In the genomic region with DNA sequence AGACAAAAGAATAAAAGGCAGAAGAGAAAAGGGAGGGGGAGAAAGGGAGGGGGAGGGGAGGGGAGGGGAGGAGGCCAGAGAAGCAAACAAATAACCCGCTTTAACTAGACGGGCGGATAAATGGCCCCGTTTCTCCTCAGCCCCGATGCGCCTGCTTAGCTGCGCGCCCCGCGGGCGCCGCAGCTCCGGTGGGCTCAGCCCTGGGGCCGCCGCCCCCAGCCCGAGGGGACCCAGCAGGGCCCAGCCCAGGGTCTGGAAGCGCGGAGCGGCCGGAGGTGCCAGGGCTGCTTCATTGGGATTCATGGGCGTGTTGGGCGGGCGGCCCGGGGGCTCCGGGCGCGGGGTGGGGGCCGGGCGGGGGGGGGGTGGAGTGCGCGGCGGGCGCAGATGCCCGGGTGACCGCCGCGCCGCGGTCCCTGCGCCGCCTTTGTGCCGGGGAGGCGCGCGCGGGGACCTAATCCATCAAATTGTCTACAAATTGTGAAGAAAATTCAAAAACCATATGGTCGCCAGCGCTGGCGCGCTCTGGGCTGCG, we compare ENCODE assay signal across 9 mouse cellular contexts. TPM values are rescaled to one million over a fixed set of nuclear protein-coding genes. Genes with fewer than 3 reads are reported as not detected.
DNase-seq lines count a peak whose midpoint lies in the region; ATAC-seq and TF ChIP-seq lines count a peak whose summit lies in the region.
"Had no signal": no experiment of that assay in that cellular context is flagged by ENCODE, and none has a peak within 500 bp of the region (broad histone marks: within the 10 kb centered on the region; RNA-seq: fewer than 3 reads in every experiment).

No protein-coding gene starts in this region.

- WGBS in liver, embryonic 11.5 days = 3% methylated on average over 37 of the region's 51 CpGs
- WGBS in liver, postnatal 0 days (ENCODE audit: insufficient replicate concordance) = 2% methylated on average over 29 of the region's 51 CpGs
- WGBS in embryonic facial prominence, embryonic 15.5 days = under 1% methylated on average over 45 of the region's 51 CpGs
- WGBS in intestine, embryonic 15.5 days = 3% methylated on average over 41 of the region's 51 CpGs
- WGBS in neural tube, embryonic 13.5 days = 1% methylated on average over 49 of the region's 51 CpGs
- WGBS in cerebellum, adult 2 months = 1% methylated on average over 38 of the region's 51 CpGs

- H3K4me3 ChIP-seq in liver, embryonic 11.5 days (ENCODE audit: low read depth, low read length) = peak overlapping the region; percentile 5; the same call in 1 of the 2 replicates
- no peak overlapping the region for H3K4me3 ChIP-seq in liver, postnatal 0 days (ENCODE audit: low read depth, low read length)
- peak overlapping the region; percentile 26 for H3K4me3 ChIP-seq in embryonic facial prominence, embryonic 15.5 days (replicated peaks)
- H3K4me3 ChIP-seq in intestine, embryonic 15.5 days (replicated peaks) = 0 out of 2 replicates have a peak overlapping the region, but pooled peaks have one; percentile 7
- H3K4me3 ChIP-seq in neural tube, embryonic 13.5 days = peak overlapping the region; percentile 68
- no peak overlapping the region for H3K4me3 ChIP-seq in cerebellum, adult 2 months (replicated peaks; ENCODE audit: insufficient read depth, low read depth, low read length)
- H3K4me3 ChIP-seq: liver, embryonic 15.5 days had no signal

- H3K9me3 ChIP-seq in liver, embryonic 11.5 days (ENCODE audit: control insufficient read depth, low read length) = no peaks in the 10 kb centered on the region
- H3K9me3 ChIP-seq in liver, postnatal 0 days (ENCODE audit: low read length) = no peaks in the 10 kb centered on the region
- no peaks in the 10 kb centered on the region for H3K9me3 ChIP-seq in embryonic facial prominence, embryonic 15.5 days (replicated peaks)
- no peaks in the 10 kb centered on the region for H3K9me3 ChIP-seq in intestine, embryonic 15.5 days
- no peaks in the 10 kb centered on the region for H3K9me3 ChIP-seq in neural tube, embryonic 13.5 days
- H3K9me3 ChIP-seq: liver, embryonic 15.5 days had no signal

- H3K4me2 ChIP-seq in liver, embryonic 11.5 days = peak overlapping the region; percentile 8; the same call in 1 of the 2 replicates
- no peak overlapping the region for H3K4me2 ChIP-seq in liver, postnatal 0 days (ENCODE audit: low read depth, low read length)
- H3K4me2 ChIP-seq in embryonic facial prominence, embryonic 15.5 days (replicated peaks) = peak overlapping the region; percentile 39
- H3K4me2 ChIP-seq in intestine, embryonic 15.5 days (replicated peaks) = no peak overlapping the region
- peak overlapping the region; percentile 75 for H3K4me2 ChIP-seq in neural tube, embryonic 13.5 days

- no peak overlapping the region for H3K9ac ChIP-seq in liver, embryonic 11.5 days (ENCODE audit: low read depth, low read length)
- no peak overlapping the region for H3K9ac ChIP-seq in liver, postnatal 0 days (replicated peaks)
- H3K9ac ChIP-seq in embryonic facial prominence, embryonic 15.5 days = no peak overlapping the region
- no peak overlapping the region for H3K9ac ChIP-seq in intestine, embryonic 15.5 days
- H3K9ac ChIP-seq in neural tube, embryonic 13.5 days = peak overlapping the region; percentile 96
- H3K9ac ChIP-seq: liver, embryonic 15.5 days had no signal

- TF ChIP-seq POLR2A in cerebellum, adult 2 months (IDR thresholded peaks at IDR 0.05; ENCODE audit: borderline replicate concordance, insufficient read depth, low read length) = no peak

- H3K4me1 ChIP-seq in liver, embryonic 11.5 days (replicated peaks; ENCODE audit: control insufficient read depth, insufficient read depth, low read length) = peaks cover 9% of the 10 kb centered on the region
- H3K4me1 ChIP-seq in liver, postnatal 0 days (ENCODE audit: insufficient read depth) = peaks cover 13% of the 10 kb centered on the region; the same call in 1 of the 2 replicates
- H3K4me1 ChIP-seq in embryonic facial prominence, embryonic 15.5 days = peaks cover 48% of the 10 kb centered on the region
- peaks cover 28% of the 10 kb centered on the region for H3K4me1 ChIP-seq in intestine, embryonic 15.5 days (replicated peaks)
- H3K4me1 ChIP-seq in neural tube, embryonic 13.5 days (replicated peaks) = peaks cover 68% of the 10 kb centered on the region
- H3K4me1 ChIP-seq in cerebellum, adult 2 months (ENCODE audit: control insufficient read depth, insufficient read depth, low read length) = no peaks in the 10 kb centered on the region

- TF ChIP-seq CTCF in liver, postnatal 0 days (IDR thresholded peaks at IDR 0.05; ENCODE audit: low read depth) = no peak
- no peak for TF ChIP-seq CTCF in cerebellum, adult 2 months (IDR thresholded peaks at IDR 0.05; ENCODE audit: borderline replicate concordance, insufficient read depth, low read depth, low read length)

- DNase-seq in liver, embryonic 11.5 days (ENCODE audit: low spot score) = no peak
- no peak for DNase-seq in liver, postnatal 0 days
- no peak for DNase-seq in ovary, postnatal 10 days (ENCODE audit: low spot score)
- no peak for DNase-seq in cerebellum, adult 2 months
- DNase-seq: kidney, adult 11 months had no signal

- no peak for ATAC-seq in liver, embryonic 11.5 days (replicated peaks; ENCODE audit: low FRiP score)
- no peak for ATAC-seq in liver, postnatal 0 days
- ATAC-seq in embryonic facial prominence, embryonic 15.5 days (ENCODE audit: insufficient number of reproducible peaks, low FRiP score, low TSS enrichment, low read depth) = no peak; the same call in 1 of the 2 replicates
- no peak for ATAC-seq in intestine, embryonic 15.5 days
- peak; percentile 52 for ATAC-seq in neural tube, embryonic 13.5 days (ENCODE audit: low read depth)

- no peak overlapping the region for H3K27ac ChIP-seq in liver, embryonic 11.5 days (ENCODE audit: low read depth, low read length)
- no peak overlapping the region for H3K27ac ChIP-seq in liver, postnatal 0 days (ENCODE audit: low read depth)
- H3K27ac ChIP-seq in embryonic facial prominence, embryonic 15.5 days (replicated peaks) = no peak overlapping the region
- no peak overlapping the region for H3K27ac ChIP-seq in intestine, embryonic 15.5 days
- H3K27ac ChIP-seq in neural tube, embryonic 13.5 days (replicated peaks) = peak overlapping the region; percentile 99
- no peak overlapping the region for H3K27ac ChIP-seq in cerebellum, adult 2 months (ENCODE audit: insufficient read depth, low read length)
- H3K27ac ChIP-seq: liver, embryonic 15.5 days had no signal

- TF ChIP-seq EP300 in liver, postnatal 0 days (IDR thresholded peaks at IDR 0.05; ENCODE audit: low read depth) = no peak

- H3K27me3 ChIP-seq in liver, embryonic 11.5 days (replicated peaks; ENCODE audit: control insufficient read depth, insufficient read depth, low read length) = peaks cover 100% of the 10 kb centered on the region
- H3K27me3 ChIP-seq in liver, postnatal 0 days (ENCODE audit: insufficient read depth, low read length) = peaks cover 100% of the 10 kb centered on the region
- H3K27me3 ChIP-seq in embryonic facial prominence, embryonic 15.5 days = peaks cover 98% of the 10 kb centered on the region
- peaks cover 97% of the 10 kb centered on the region for H3K27me3 ChIP-seq in intestine, embryonic 15.5 days (replicated peaks)
- H3K27me3 ChIP-seq in neural tube, embryonic 13.5 days = peaks cover 70% of the 10 kb centered on the region
- H3K27me3 ChIP-seq in cerebellum, adult 2 months (ENCODE audit: control insufficient read depth, insufficient read depth, low read length) = peaks cover 42% of the 10 kb centered on the region; the same call in 1 of the 2 replicates

- no peaks in the 10 kb centered on the region for H3K36me3 ChIP-seq in liver, embryonic 11.5 days (ENCODE audit: control insufficient read depth, insufficient read depth, low read length)
- H3K36me3 ChIP-seq in liver, postnatal 0 days (replicated peaks; ENCODE audit: insufficient read depth, low read length) = no peaks in the 10 kb centered on the region
- H3K36me3 ChIP-seq in embryonic facial prominence, embryonic 15.5 days = no peaks in the 10 kb centered on the region
- H3K36me3 ChIP-seq in intestine, embryonic 15.5 days = no peaks in the 10 kb centered on the region
- H3K36me3 ChIP-seq in neural tube, embryonic 13.5 days = peaks cover 2% of the 10 kb centered on the region; the same call in 1 of the 2 replicates
- H3K36me3 ChIP-seq: liver, embryonic 15.5 days had no signal

RNA-seq across cellular contexts. Expression of a gene that starts 4.7 kb away (rescaled TPM):
- polyA plus RNA-seq in liver, embryonic 11.5 days (2014; fragmentation: Nextera tagmentation; extraction: Ambion mirVana) = 0.14 and 0.58 TPM in 2 replicates
- polyA plus RNA-seq in liver, postnatal 0 days (2015; fragmentation: Nextera tagmentation; extraction: Ambion mirVana) = 0.04 TPM in 1 of 2 replicates, not detected in the other
- polyA plus RNA-seq in embryonic facial prominence, embryonic 15.5 days (2015; fragmentation: Nextera tagmentation; extraction: Ambion mirVana) = 0.49 and 0.75 TPM in 2 replicates
- polyA plus RNA-seq in intestine, embryonic 15.5 days (2015; fragmentation: Nextera tagmentation; extraction: Ambion mirVana) = 0.08 TPM in 1 of 2 replicates, not detected in the other
- polyA plus RNA-seq in neural tube, embryonic 13.5 days (2015; fragmentation: Nextera tagmentation; extraction: Ambion mirVana) = 16.0 and 16.9 TPM in 2 replicates
- polyA plus RNA-seq in cerebellum, adult 2 months (2012; rRNA removed) = 5.4 and 6.0 TPM in 2 replicates
- polyA plus RNA-seq: liver, embryonic 15.5 days had no signal

Comparison
In these comparisons a context has a peak if more than half of its experiments do, and no peak if none do; other contexts are left out.
1. H3K4me2 ChIP-seq: peak in liver, embryonic 11.5 days (single experiment), embryonic facial prominence, embryonic 15.5 days (single experiment) and neural tube, embryonic 13.5 days (single experiment); none in liver, postnatal 0 days (single experiment) and intestine, embryonic 15.5 days (single experiment).
2. H3K4me3 ChIP-seq: peak in liver, embryonic 11.5 days (single experiment), embryonic facial prominence, embryonic 15.5 days (single experiment), intestine, embryonic 15.5 days (single experiment) and neural tube, embryonic 13.5 days (single experiment); none in liver, postnatal 0 days (single experiment) and cerebellum, adult 2 months (single experiment).